Mouse (Mus musculus) kidney, adult 18-20 months (tissue): ENCODE data around the gene Marveld3.
A peak's percentile ranks its signal among the peaks of the same experiment; 100 is the strongest.

Experiments used
- DNase-seq: peaks from one replicate; pipeline ENCODE4 v3.0.0; 2021

The Marveld3 gene

GRCm38 (mm10) chr8:109963421-109963820 is 1.4 kb upstream of the Marveld3 start:
- DNase-seq, result no peak

GRCm38 (mm10) chr8:109962896-109963295 is 893 bp upstream of the Marveld3 start:
- DNase-seq, result no peak

DNA sequence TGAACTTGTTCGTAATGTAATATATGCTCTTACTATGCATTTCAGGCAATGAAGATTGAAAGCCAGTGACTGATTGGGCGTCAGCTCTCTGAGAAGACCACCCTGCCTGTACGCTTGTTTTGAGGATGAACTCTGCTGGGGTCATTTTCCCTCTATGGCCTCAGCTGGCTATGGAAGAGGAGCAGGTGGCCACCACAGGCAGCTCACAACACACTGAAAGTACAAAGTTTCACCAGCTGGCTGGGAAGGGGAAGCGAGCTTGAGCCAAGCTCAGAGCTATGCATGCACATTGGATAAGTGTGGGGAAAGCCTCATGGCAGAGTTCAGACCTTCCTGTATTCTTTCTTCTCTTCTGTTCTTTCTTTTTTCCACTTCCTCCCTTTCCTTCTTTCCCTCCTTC is 2.9 kb downstream of the Marveld3 start:
- no peak for DNase-seq

GRCm38 (mm10) chr8:109958036-109958655 is 3.9 kb downstream of the Marveld3 start:
- peak; percentile 32 for DNase-seq

DNA sequence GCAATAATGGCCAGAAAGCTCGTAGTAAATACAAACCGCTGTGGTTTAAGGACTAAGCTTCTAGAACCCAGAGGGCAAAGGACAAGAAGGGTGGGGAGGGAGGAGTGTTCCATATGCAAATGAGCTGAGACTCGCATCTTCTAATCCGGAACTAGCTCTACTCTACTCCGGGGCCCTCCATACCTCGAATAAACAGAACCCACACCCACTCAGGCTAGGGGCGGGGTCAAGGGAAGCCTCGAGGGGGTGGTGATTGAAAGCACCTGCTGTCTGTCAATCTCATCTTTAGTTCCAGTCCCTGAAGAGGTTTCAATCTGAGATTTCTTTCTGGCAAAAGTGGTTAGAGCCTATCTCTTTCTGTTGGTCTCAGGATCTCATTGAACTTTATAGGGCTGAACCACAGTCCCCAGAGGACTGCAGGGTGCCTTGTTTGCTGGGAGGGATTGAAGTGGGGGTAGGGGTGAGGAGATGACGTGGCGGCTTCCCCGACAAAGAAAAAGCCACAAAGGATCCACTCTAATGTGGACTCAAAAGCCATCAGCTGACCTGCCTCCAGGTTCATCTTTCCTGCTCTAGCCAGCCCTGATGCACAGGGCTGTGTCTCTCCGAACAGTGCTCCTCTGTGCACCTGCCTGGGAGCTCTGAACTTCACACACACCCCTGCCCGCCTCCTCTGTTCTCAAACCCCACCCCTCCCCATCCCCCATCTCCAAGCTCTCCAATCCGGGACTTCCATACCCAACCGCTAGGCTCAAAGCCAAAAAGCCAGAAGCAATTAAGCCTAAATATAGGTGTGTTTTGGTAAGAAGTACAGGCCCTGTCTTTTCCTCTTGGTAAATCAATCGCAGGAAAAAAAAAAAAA is 4.6 kb downstream of the Marveld3 start:
- peak; percentile 55 for DNase-seq

DNA sequence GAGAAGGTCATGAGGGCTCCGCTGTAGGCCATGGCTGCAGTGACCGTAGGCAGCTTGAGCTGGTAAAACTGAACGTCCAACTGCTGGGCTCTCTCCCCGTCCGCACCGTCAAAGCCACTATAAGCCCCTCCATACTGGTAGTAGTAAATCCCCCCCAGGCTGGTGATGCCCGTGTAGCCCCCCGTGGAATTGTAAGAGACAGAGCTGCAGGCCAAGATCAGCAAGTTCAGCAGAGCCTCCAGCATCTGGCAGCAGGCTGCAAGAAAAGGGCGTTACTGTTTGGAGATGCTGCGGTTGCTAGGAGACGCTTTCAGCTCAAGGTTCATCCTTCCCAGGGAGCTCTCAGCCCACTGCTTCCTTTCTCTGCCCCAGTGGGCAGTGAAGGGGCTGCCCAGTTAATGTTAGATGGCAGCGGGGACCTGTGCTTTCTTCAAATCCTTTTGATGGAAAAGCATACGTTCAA is 7.5 kb downstream of the Marveld3 start:
- no peak for DNase-seq

DNA sequence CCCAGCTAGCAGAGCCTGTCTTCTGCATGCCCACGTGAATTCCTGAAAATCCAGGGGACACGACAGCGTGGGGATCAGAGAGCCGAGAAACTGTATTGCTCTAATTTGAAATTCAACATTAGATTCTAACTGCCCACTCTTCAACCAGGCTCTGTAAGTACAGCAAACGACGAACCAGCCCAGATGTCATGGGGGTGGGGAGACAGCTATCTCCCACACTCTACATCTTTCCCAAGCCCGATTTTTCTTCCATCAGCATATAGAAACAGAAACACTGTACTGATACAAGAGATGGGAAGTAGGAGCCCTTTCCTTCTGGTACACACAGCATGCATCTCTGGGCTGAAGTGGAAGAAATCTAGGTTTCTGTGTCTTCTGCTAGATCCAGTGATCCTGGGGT is 9.8 kb downstream of the Marveld3 start:
- DNase-seq, result no peak

GRCm38 (mm10) chr8:109948285-109948564 is 13.8 kb downstream of the Marveld3 start:
- no peak for DNase-seq

DNA sequence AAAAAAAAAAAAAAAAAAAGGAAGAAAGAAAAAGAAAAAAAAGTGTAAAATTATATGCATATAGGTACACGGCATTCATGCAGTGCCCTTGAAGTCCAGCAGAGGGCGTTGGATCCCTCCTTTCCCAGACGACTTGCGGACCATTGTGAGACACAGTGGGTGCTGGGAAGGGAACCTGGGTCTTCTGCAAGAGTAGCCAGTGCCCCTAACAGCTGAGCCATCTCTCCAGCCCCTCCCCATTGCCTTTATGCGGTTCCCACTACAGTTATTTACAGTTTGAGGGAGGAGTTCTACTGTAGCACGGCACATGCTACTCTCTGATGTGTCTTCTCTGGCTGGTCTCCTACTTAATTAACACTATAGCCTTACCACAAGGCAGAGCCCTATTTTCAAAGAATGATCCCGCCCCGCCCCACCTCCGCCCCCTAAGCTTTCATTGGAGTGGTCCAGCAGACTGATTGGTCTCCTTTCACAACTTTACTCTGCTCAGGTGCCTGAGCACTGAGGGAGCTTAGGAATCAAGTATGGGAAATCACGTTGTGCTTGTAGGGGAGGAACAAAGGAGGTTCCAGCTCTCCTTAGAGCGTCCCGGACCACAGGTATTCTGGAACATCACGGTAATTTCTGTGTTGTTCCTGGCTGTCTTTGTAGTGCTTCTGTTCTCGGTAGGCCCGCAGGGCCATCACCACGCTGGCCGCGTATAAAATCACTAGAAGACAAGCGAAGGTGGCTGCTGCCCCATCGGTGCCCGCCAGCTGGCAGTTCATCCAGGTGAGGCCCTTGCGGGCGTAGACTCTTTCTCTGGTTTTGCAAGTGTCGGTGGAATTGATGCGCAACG is 14.3 kb downstream of the Marveld3 start:
- DNase-seq, result peak; percentile 31

DNA sequence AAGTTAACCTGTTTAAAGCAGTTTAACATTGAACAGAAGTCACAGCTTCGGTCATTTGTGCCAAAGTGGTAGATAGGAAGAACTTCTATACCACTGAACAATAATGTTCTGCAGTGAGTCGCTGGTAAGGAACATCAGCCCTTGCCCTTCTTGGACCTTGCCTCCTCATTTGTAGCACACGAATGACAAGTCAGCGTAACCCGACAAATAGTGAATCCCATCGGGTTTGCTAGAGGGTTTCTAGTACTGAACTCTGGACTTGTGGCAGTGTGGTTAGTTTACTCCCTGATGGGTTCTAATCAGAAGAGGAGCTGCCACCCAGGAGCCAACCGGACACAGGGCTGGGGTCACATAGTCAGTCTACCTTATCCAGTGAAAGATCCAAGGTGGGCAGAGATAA is 15.7 kb downstream of the Marveld3 start:
- DNase-seq, result peak; percentile 33

DNA sequence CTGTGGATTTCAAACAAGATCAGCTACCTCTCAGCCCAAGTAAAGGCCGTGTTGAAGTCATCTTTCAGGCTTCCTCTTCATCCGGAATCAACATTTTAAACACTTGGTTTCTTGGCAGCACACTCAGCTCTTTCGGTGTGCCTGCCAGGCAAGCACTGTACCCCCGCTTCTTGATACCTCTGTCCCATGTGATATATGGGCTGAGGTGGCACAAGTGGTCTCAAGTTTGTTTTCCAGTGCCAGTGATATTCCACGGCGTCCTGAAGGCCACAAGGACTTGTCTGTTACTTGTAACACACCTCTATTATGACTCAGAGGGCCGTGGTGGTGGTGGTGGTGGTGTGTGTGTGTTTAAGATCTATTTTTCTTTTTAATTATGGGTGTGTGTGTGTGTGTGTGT is 16.3 kb downstream of the Marveld3 start:
- DNase-seq, result peak; percentile 19

DNA sequence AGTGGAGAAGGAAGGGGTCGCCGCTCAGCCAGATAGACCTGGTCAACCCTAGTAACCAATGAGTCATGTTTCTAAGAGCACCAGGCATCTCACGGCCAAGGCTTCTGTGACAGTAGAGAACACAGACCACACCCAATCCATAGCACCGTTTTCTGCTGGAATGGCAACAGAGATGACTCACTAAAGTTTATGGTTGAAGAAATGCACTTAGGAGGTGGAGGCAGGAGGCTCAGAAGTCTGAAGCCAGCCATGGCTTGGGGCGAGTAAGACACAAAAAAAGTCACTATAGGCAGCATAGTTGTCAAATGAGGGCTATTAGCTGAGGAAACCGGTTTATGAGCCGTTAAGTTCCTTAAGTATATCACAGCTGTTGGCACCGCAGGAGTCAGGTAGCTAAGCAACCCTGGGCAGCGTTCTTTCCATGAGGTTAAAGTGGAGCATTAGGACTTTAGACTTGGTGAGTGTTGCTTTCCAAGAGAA is 16.8 kb downstream of the Marveld3 start:
- DNase-seq, result no peak

DNA sequence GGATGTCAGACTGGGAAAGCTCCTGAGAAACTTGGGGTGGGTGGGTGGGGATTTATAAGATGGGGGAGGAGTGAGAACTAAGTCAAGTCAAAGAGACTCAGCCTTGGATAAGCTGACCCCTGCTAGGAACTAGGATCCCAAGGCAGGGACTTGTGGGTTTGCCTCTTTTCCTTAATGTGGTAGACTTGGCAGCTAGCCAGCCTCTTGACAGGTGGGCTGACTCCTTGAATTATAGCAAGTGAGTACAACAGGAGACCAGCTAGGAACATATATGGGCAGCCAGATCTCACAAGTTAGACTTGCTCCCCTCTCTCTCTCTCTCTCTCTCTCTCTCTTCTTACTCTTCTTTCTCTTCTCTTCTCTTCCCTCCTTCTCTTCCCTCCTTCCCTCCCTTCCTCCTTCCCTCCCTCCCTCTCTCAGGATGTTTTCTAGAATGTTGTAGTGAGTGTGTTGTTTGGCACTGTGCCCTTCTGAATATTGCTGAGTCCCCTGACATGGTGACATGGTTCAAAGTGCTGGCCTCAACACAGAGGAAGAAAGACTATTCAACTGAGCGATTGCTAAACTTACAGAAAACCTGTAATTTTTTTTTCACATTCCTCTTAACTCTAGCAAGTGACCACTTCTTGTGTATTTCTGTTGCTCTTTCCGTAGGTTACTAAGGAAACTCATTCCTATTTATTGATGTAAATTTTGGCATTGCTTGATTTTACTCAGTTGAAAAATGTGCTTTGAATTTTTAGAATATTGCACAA is 20.2 kb downstream of the Marveld3 start:
- no peak for DNase-seq

DNA sequence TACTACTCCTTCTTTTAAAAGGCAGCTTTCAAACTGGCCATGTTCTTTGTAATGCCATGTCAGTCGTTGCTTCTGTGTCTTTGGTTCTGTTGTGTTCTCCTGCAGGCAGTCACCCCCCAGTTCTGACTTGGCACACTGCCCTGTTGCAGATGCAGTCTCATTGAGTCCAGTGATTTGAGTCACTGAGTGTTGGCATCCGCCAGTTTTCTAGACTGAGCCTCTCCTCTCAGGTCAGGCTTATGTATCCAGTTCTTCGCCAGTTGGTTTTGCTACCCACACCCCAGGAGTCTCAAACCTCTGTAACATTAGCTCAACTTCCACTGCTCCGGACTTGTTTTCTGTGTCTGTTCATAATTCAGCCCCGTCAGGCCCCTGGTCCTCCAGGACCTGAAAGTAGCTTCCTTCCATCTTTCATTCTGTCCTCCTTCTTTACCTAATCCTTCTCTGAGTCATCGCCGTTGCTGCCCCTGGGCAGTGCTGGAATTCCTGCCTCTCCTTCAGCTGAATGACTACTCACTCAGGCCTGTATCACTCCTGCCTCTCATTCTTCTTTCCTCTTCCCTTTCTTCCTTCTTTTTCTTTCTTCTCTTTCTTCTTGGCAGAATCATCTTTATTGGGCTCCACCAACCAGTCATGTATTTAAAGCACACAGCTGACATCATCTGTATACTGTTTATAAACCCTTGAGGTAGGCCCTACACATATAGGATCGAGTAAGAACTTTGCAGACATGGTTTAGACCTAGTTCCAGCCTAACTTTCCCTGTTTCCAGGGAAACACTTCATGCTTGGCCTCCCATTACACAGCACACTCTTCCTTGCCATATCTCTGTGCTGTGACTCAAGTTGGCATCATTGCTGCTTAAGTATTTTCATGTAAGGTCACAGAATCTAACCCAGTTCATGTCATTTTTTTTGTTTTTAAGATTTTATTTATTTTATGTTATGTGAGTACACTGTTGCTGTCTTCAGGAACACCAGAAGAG is 41.3 kb downstream of the Marveld3 start:
- no peak for DNase-seq

DNA sequence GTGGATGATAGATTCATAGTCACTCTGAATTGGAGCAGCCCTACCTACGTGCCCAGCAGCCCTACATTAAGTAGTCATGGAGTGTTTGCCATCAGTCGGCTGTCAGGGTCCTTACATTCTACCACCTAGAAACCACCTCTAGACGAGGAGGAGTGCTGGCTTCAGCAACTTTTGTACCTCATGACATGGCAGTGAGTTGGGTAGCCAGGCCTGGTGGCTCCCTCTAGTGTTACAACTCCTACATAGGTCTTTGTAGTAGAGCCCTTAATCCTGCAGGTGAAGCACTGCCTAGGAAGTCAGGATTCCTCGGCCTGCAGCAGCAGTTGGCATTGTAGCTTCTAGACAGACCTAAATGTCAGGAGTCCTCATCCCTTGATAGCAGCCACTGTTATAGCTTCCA is 44.7 kb downstream of the Marveld3 start:
- DNase-seq, result peak; percentile 63

GRCm38 (mm10) chr8:109907376-109907775 is 54.6 kb downstream of the Marveld3 start:
- DNase-seq, result no peak

DNA sequence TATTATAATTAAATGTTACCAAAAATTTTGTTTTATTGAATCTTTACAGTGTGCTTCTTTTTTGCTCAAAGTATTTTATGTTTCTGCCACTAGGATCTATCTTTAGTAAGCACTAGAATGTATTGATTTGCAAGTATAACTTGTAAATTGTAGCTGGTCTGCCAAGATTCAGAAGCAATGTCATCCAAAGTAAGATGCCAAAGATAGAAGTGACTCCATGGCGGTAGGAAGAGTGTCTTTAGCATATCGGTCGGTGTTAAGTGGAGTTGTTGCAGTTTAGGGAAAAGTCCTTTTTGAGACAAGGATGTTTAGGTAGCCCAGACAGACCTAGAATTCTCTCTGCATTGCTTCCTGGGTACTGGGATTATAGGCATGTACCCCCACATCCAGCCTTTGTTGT is 55.1 kb downstream of the Marveld3 start:
- DNase-seq, result no peak

- no peak for DNase-seq
Observed at GRCm38 (mm10) chr8:109904928-109905668, 56.9 kb downstream of the Marveld3 start.

DNA sequence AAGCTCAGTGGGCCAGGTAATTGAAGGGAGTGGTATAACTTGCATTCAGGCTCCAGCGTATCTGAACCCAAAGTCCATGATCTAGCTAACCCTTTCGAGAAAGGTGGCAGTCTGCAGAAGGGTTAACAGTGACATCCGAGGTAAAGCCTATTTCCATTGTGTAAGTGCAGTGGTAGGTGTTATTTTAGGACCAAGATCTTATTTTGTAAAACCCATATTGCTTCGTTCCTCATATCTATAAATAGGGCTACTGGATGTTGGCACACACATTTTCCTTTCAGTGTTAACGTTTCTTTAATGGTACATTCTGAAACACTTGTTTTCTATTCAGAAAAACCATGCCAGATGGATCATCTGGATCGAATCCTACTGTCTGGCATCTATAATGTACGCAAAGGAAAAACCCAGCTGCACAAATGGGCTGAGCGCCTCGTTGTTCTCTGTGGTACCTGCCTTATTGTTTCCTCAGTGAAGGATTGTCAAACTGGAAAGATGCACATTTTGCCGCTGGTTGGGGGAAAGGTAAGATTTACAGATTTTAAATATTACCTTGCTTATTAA is 58.0 kb downstream of the Marveld3 start:
- no peak for DNase-seq

GRCm38 (mm10) chr8:109902379-109902778 is 59.6 kb downstream of the Marveld3 start:
- no peak for DNase-seq
